Mouse (Mus musculus) neural tube, embryonic 13.5 days (tissue): ENCODE measurements around the gene Chid1. TPM values are rescaled to one million over a fixed set of nuclear protein-coding genes. Genes with fewer than 3 reads are reported as not detected.

Experiments
- ATAC-seq: fragments of 200-750 bp; cut with Nextera tagmentation; 2 replicates; pipeline ENCODE4 v1.8.0; 2017; ENCODE audit warnings: low read depth, mild to moderate bottlenecking, moderate TSS enrichment, moderate library complexity
- H3K27ac ChIP-seq: fragments of 300-500 bp; sonication (generic); replicated peaks from 2 replicates; pipeline ENCODE4 v1.5.1; 2015; ENCODE audit warnings: moderate library complexity, mild to moderate bottlenecking, inconsistent platforms
- H3K27me3 ChIP-seq: fragments of 300-500 bp; sonication (generic); 2 replicates; pipeline ENCODE4 v1.6.1; 2015; ENCODE audit warnings: mild to moderate bottlenecking, inconsistent platforms
- H3K36me3 ChIP-seq: fragments of 300-500 bp; sonication (generic); 2 replicates; pipeline ENCODE4 v1.6.1; 2015; ENCODE audit warnings: mild to moderate bottlenecking, inconsistent platforms
- H3K4me1 ChIP-seq: fragments of 300-500 bp; sonication (generic); replicated peaks from 2 replicates; pipeline ENCODE4 v1.6.1; 2015; ENCODE audit warnings: inconsistent platforms
- H3K4me2 ChIP-seq: fragments of 300-500 bp; sonication (generic); 2 replicates; pipeline ENCODE4 v1.6.1; 2015; ENCODE audit warnings: inconsistent platforms, mild to moderate bottlenecking, moderate library complexity
- H3K4me3 ChIP-seq: fragments of 300-500 bp; sonication (generic); 2 replicates; pipeline ENCODE4 v1.5.1; 2015; ENCODE audit warnings: mild to moderate bottlenecking, inconsistent platforms
- H3K9ac ChIP-seq: fragments of 300-500 bp; sonication (generic); 2 replicates; pipeline ENCODE4 v1.6.1; 2015; ENCODE audit warnings: moderate library complexity, mild to moderate bottlenecking, inconsistent platforms
- H3K9me3 ChIP-seq: fragments of 300-500 bp; sonication (generic); 2 replicates; pipeline ENCODE4 v1.6.1; 2016; ENCODE audit warnings: inconsistent platforms
- WGBS: fragments of 180-500 bp; shearing (Covaris S2); methylation state at CpG from one replicate; pipeline ENCODE4 v1.1.7; 2015; 5-methylcytosine and 5-hydroxymethylcytosine counted together
- polyA plus RNA-seq: library from polyadenylated mRNA; unstranded; fragments of >200 nt; fragmentation: Nextera tagmentation; extraction: Ambion mirVana; gene quantifications from 2 replicates; pipeline ENCODE4 v1.2.1, GENCODE M21; 2015

Gene Chid1
- polyA plus RNA-seq, 1 experiment from 2014 or later, result 38.6 TPM

DNA sequence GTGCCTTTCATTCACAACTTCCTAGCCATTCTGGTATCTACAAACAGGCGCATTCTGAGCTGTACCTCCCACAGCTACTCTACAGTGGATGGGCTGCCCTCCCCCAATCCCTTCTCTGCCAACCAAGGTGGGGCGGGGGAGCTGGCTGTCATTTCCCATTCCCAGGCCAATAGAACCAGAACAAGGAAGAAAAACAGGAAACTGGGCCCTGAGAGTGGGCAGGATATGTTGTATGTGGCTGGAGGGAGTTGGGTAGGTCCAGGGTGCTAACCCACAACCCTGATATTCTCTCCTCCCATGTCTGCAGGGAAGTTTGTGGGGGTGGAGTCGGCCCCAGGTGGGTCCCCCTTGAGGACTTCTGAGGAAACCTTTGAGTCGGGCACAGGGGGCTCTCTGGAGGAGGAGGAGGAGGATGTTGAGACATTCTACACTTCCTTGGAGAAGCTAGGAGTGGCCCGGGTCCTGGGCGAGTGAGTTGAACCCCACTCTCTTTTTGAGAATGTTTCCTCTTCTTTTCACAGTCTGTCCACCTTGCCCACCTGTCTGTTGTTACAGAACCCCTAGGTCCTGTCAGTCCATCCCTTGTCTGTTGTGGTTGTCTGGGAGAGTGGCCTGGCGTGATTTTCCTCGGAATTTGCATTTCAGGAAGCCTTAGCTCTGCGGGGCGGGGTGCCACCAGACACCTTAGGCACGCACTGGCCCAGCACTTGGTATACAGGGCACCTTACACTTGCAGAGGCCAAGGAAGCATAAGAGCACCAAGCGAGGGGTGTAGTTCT is 75.6 kb downstream of the Chid1 start:
- 20% methylated on average over 12 of the region's 12 CpGs for WGBS
- peaks cover 81% of the 10 kb centered on the region for H3K27me3 ChIP-seq
- ATAC-seq, result no peak
- H3K4me2 ChIP-seq, result peak overlapping the region; percentile 31
- H3K9ac ChIP-seq, result no peak overlapping the region
- H3K4me3 ChIP-seq, result peak overlapping the region; percentile 8; the same call in 1 of the 2 replicates
- peaks cover 41% of the 10 kb centered on the region for H3K4me1 ChIP-seq
- no peaks in the 10 kb centered on the region for H3K9me3 ChIP-seq
- peaks cover 14% of the 10 kb centered on the region for H3K36me3 ChIP-seq
- no peak overlapping the region for H3K27ac ChIP-seq

- WGBS, result 16% methylated on average over 5 of the region's 5 CpGs
- no peak overlapping the region for H3K27ac ChIP-seq
- H3K4me3 ChIP-seq, result peak overlapping the region; percentile 39
- H3K9ac ChIP-seq, result no peak overlapping the region; the same call in 1 of the 2 replicates
- peaks cover 19% of the 10 kb centered on the region for H3K36me3 ChIP-seq
- peaks cover 25% of the 10 kb centered on the region for H3K4me1 ChIP-seq
- ATAC-seq, result no peak
- peaks cover 83% of the 10 kb centered on the region for H3K27me3 ChIP-seq
- H3K9me3 ChIP-seq, result no peaks in the 10 kb centered on the region
- H3K4me2 ChIP-seq, result peak overlapping the region; percentile 59
These were observed 77.3 kb downstream of the Chid1 start for GRCm38 (mm10) chr7:141462333-141462821.

DNA sequence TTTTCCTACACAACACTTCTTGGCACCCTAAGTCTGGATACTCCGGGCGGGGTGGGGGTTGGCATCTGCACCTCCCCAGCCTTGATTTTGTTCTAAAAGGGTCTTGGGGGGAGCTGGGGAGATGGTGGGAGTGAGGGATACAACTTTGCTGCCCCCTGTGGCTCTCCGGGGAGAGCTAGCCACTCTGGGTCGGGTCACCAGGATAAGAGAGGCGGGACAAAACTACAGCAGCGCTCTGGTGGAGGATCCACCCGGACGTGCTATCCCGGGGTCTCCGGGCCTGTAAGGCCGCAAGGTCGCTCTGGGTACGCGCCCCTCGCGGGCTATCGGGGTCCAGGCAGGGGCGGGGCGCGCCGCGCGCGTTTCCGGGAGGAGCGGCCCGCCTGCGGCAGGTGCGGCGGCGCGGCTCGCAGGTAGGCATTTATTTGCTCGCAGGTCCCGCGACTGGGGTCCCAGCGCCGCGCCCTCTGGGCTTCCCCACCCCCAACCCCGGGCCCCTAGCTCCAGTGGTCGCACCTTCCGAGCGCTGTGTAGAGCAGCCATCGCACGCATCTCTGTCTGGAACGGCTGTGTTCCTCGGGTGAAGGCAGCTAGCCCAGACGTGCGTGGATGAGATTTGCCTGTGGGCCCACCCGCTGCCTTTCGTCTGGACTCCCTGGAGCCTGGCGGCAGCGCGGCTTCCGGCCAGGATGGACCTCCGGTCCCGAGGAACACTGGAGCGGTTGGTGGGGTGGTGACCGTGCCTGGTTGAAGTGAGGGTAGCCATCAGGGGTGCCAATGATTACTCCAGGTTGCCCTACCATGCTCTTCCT is 77.9 kb downstream of the Chid1 start:
- Histone ChIP-seq H3K4me1 (peaks cover 21% of the 10 kb centered on the region), H3K9ac (peak overlapping the region; percentile 66), H3K4me2 (peak overlapping the region; percentile 59), H3K36me3 (peaks cover 19% of the 10 kb centered on the region), H3K4me3 (peak overlapping the region; percentile 39), H3K27ac (no peak overlapping the region), H3K9me3 (no peaks in the 10 kb centered on the region), H3K27me3 (peaks cover 82% of the 10 kb centered on the region)
- ATAC-seq, result no peak
- 2% methylated on average over 59 of the region's 59 CpGs for WGBS

- peak within 1 kb of the TSS; percentile 39 for H3K4me3 ChIP-seq
- H3K36me3 ChIP-seq, result peaks cover 19% of the 10 kb centered on the region
- no peak for ATAC-seq
- WGBS, result 74% methylated on average over 15 of the region's 15 CpGs
- H3K9ac ChIP-seq, result peak within 1 kb of the TSS; percentile 66
- H3K4me2 ChIP-seq, result peak within 1 kb of the TSS; percentile 59
- no peaks in the 10 kb centered on the region for H3K9me3 ChIP-seq
- no peak within 1 kb of the TSS for H3K27ac ChIP-seq
- H3K4me1 ChIP-seq, result peaks cover 30% of the 10 kb centered on the region
- peaks cover 71% of the 10 kb centered on the region for H3K27me3 ChIP-seq
These were observed 79.1 kb downstream of the Chid1 start, which contains the start of gene Cracr2b for GRCm38 (mm10) chr7:141460391-141461113. Cracr2b (plus strand) TSS chr7:141461094.

DNA sequence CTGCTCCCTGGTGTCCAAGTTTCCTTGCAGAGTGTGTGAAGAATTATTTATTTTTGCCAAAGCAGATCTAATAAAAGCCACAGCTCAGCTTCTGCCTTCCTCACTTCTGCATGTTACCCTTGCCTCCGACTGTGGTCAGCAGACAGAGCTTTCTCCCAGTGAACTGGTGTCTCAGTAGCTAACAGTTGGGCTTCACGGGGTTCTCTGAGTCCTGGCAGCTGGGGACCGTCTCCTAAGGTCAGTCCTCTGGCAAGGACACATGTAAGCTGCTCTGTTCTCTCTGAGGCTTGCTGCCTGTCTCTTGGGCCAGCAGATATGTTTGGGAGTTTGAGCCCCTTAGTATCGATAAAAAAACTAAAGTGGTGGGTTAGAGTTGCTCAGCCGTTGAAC is 79.7 kb downstream of the Chid1 start:
- Histone ChIP-seq H3K36me3 (peaks cover 19% of the 10 kb centered on the region), H3K4me1 (peaks cover 33% of the 10 kb centered on the region), H3K9ac (no peak overlapping the region), H3K4me3 (no peak overlapping the region), H3K27me3 (peaks cover 65% of the 10 kb centered on the region), H3K27ac (no peak overlapping the region), H3K4me2 (no peak overlapping the region), H3K9me3 (no peaks in the 10 kb centered on the region)
- no peak for ATAC-seq
- WGBS, result 75% methylated on average over 5 of the region's 5 CpGs

GRCm38 (mm10) chr7:141459301-141459711 is 80.4 kb downstream of the Chid1 start:
- Histone ChIP-seq H3K4me2 (no peak overlapping the region), H3K27ac (no peak overlapping the region), H3K4me3 (no peak overlapping the region), H3K36me3 (peaks cover 19% of the 10 kb centered on the region), H3K27me3 (peaks cover 58% of the 10 kb centered on the region), H3K9me3 (no peaks in the 10 kb centered on the region), H3K9ac (no peak overlapping the region), H3K4me1 (peaks cover 34% of the 10 kb centered on the region)
- no peak for ATAC-seq
- 91% methylated on average over 17 of the region's 17 CpGs for WGBS

DNA sequence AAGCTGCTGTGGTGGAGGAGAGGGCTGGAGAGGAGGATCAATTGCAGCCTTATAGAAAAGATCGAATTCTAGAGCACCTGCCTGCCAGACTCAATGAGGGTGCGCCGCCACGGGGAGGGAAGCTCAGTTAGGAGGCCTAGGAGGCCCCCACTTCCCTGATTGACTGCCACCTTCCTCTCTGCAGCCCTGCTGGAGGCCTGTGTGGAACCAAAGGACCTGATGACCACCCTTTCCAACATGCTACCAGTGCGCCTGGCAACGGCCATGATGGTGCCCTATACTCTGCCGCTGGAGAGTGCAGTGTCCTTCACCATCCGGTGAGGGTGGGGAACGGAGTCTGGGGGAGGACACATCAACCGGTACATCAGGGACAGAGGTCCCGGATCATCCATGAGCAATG is 81.0 kb downstream of the Chid1 start:
- Histone ChIP-seq H3K36me3 (peaks cover 19% of the 10 kb centered on the region), H3K4me1 (peaks cover 34% of the 10 kb centered on the region), H3K27ac (no peak overlapping the region), H3K4me2 (no peak overlapping the region), H3K27me3 (peaks cover 52% of the 10 kb centered on the region), H3K9ac (no peak overlapping the region), H3K9me3 (no peaks in the 10 kb centered on the region), H3K4me3 (no peak overlapping the region)
- WGBS, result 92% methylated on average over 11 of the region's 11 CpGs
- ATAC-seq, result no peak

DNA sequence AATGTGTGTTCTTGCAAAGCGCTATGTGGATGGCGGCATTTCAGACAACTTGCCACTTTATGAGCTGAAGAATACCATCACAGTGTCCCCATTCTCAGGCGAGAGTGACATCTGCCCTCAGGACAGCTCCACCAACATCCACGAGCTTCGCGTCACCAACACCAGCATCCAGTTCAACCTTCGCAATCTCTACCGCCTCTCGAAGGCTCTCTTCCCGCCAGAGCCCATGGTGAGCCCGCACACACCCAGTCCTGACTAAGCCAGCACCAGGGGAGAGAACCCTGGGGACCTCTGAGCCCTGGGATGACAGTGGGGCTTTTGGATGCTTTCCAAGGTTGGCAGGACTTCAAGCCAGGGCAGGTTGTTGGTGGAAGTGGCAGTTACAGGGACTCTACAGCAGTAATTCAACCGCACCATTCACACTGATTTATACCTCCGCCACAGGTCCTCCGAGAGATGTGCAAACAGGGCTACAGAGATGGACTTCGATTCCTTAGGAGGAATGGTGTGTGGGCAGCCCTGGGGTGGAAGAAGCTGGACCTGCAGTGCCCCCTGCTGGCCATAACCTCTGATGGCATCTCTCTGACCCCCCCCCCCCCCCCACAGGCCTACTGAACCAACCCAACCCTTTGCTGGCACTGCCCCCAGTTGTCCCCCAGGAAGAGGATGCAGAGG is 81.5 kb downstream of the Chid1 start:
- peaks cover 46% of the 10 kb centered on the region for H3K27me3 ChIP-seq

GRCm38 (mm10) chr7:141457236-141457635 is 82.4 kb downstream of the Chid1 start:
- Histone ChIP-seq H3K27me3 (peaks cover 38% of the 10 kb centered on the region), H3K36me3 (peaks cover 21% of the 10 kb centered on the region), H3K4me2 (no peak overlapping the region), H3K9ac (no peak overlapping the region), H3K27ac (no peak overlapping the region), H3K4me3 (no peak overlapping the region), H3K9me3 (no peaks in the 10 kb centered on the region), H3K4me1 (peaks cover 34% of the 10 kb centered on the region)
- WGBS, result 93% methylated on average over 14 of the region's 14 CpGs
- no peak for ATAC-seq

More for the DNA sequence above, 81.5 kb downstream of the Chid1 start:
- H3K4me2 ChIP-seq, result no peak overlapping the region
- 0 out of 2 replicates have a peak overlapping the region, but pooled peaks have one; percentile 12 for H3K9ac ChIP-seq
- peaks cover 19% of the 10 kb centered on the region for H3K36me3 ChIP-seq
- 75% methylated on average over 15 of the region's 15 CpGs for WGBS
- no peak overlapping the region for H3K4me3 ChIP-seq
- no peak for ATAC-seq
- no peak overlapping the region for H3K27ac ChIP-seq
- no peaks in the 10 kb centered on the region for H3K9me3 ChIP-seq
- peaks cover 34% of the 10 kb centered on the region for H3K4me1 ChIP-seq

- Histone ChIP-seq H3K27ac (no peak overlapping the region), H3K9me3 (no peaks in the 10 kb centered on the region), H3K4me3 (no peak overlapping the region), H3K4me1 (peaks cover 29% of the 10 kb centered on the region), H3K27me3 (peaks cover 33% of the 10 kb centered on the region), H3K36me3 (peaks cover 26% of the 10 kb centered on the region), H3K4me2 (peak overlapping the region; percentile 89), H3K9ac (no peak overlapping the region)
- ATAC-seq, result no peak
- WGBS, result 92% methylated on average over 6 of the region's 6 CpGs
These were observed 82.9 kb downstream of the Chid1 start for GRCm38 (mm10) chr7:141456739-141457138.

GRCm38 (mm10) chr7:141455610-141456314 is 83.9 kb downstream of the Chid1 start:
- peak; percentile 52; the same call in 1 of the 2 replicates for ATAC-seq
- under 1% methylated on average over 23 of the region's 23 CpGs for WGBS
- peak overlapping the region; percentile 71 for H3K27ac ChIP-seq
- peaks cover 24% of the 10 kb centered on the region for H3K4me1 ChIP-seq
- peak overlapping the region; percentile 69 for H3K4me3 ChIP-seq
- H3K27me3 ChIP-seq, result peaks cover 23% of the 10 kb centered on the region
- peak overlapping the region; percentile 83 for H3K9ac ChIP-seq
- H3K36me3 ChIP-seq, result peaks cover 36% of the 10 kb centered on the region
- no peaks in the 10 kb centered on the region for H3K9me3 ChIP-seq
- H3K4me2 ChIP-seq, result peak overlapping the region; percentile 89
